Mouse (Mus musculus): ENCODE measurements at regions not wholly inside any gene's neighbourhood (a gene's known extent, or its start where the extent isn't known, plus 50 kb on each side); places are given as distances from the start of the nearest gene placed in this dataset.

DNA sequence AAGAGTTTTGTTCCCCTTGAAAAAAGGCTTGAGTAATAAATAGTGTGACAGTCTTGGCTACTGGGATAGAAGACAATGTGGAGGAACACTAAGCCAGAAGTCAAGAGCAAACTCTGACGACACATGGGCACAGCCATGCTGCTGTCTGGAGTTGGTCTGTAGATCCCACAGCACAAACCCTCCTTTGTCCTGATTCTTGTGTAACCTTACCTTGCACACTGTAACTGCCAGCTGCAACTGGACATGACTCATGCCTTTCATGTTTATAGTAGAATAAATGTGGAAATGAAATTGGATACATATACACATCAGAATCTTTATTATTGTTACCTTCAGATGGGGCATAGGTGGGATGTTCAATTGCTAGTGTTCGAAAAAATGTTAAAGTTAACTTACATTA lies 195.3 kb upstream of the Kbtbd8 start:
- Histone ChIP-seq H3K79me2 (ENCODE audit: control insufficient read depth, insufficient read depth, low read length, poor library complexity) (no peaks in the 10 kb centered on the region; the same call in 1 of the 2 replicates), H3K9me3 (replicated peaks; ENCODE audit: insufficient read depth, low read length) (no peaks in the 10 kb centered on the region), H3K4me3 (ENCODE audit: control insufficient read depth in 1 of 2, insufficient read depth in 1 of 2, low read depth in 2 of 2, low read length in 2 of 2) (no peak overlapping the region), H3K27ac (ENCODE audit: control insufficient read depth, low read depth, low read length) (no peak overlapping the region), H3K4me1 (ENCODE audit: control insufficient read depth in 1 of 2, insufficient read depth in 2 of 2, low read length in 2 of 2) (peaks cover 6 to 52% of the 10 kb centered on the region in 2 experiments), H3K36me3 (ENCODE audit: control insufficient read depth in 1 of 2, insufficient read depth in 2 of 2, low read length in 2 of 2) (peaks cover 0 to 57% of the 10 kb centered on the region in 2 experiments; a peak in 2 of 4 replicates), H3K9ac (ENCODE audit: control insufficient read depth, low read depth, low read length, poor library complexity, severe bottlenecking) (no peak overlapping the region), H3K27me3 (ENCODE audit: control insufficient read depth in 1 of 2, insufficient read depth in 2 of 2, low read length in 2 of 2) (no peaks in the 10 kb centered on the region)
- TF ChIP-seq POLR2A (IDR thresholded peaks at IDR 0.05; ENCODE audit: control insufficient read depth in 1 of 2, insufficient read depth in 1 of 2, low read depth in 1 of 2, low read length in 2 of 2, poor library complexity in 1 of 2) (no peak), MAZ (IDR thresholded peaks at IDR 0.05; ENCODE audit: low read depth, low read length) (no peak), ZC3H11A (IDR thresholded peaks at IDR 0.05; ENCODE audit: low read depth, low read length) (no peak), TBP (IDR thresholded peaks at IDR 0.05; ENCODE audit: low read depth, low read length) (no peak), POLR2AphosphoS5 (IDR thresholded peaks at IDR 0.05; ENCODE audit: borderline replicate concordance, low read depth, low read length) (no peak), MXI1 (IDR thresholded peaks at IDR 0.05; ENCODE audit: low read depth, low read length) (no peak), GATA1 (IDR thresholded peaks at IDR 0.05; ENCODE audit: low read depth, low read length) (no peak), ZMIZ1 (IDR thresholded peaks at IDR 0.05; ENCODE audit: low read depth, low read length) (no peak), CHD2 (IDR thresholded peaks at IDR 0.05; ENCODE audit: low read length) (no peak), MAX (IDR thresholded peaks at IDR 0.05; ENCODE audit: low read length) (no peak), MAFK (IDR thresholded peaks at IDR 0.05; ENCODE audit: borderline replicate concordance, low read depth, low read length) (no peak), MYC (IDR thresholded peaks at IDR 0.05; ENCODE audit: low read depth, low read length) (no peak), RAD21 (IDR thresholded peaks at IDR 0.05; ENCODE audit: low read depth, low read length) (no peak), RCOR1 (IDR thresholded peaks at IDR 0.05; ENCODE audit: low read depth, low read length) (no peak)
- DNase-seq (ENCODE audit: low read depth, low spot score) = no peak

DNA sequence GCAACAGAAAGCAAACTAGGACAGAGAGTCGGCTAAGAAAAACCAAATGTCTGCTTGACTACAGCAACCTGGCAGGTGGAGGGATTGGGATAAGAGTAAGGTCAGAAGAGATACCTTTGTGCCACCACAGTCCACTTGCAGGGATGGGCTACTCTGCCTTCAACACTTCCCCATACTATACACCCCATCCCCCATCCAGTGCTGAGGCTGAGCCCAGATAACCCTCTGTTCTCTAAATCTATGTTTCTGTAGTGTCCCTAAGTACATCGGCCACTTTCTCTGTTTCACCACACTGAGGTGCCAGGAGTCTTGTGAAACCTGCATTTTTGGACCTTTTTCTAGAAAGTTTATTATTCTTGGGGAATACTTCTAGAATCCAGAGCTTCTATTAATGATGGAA lies 196.3 kb upstream of the Kbtbd8 start:
- peaks cover 10 to 56% of the 10 kb centered on the region in 2 experiments for H3K4me1 ChIP-seq (ENCODE audit: control insufficient read depth in 1 of 2, insufficient read depth in 2 of 2, low read length in 2 of 2)
- no peak for TF ChIP-seq TAL1 (IDR thresholded peaks at IDR 0.05; ENCODE audit: low read length)
- no peak for TF ChIP-seq E2F4 (IDR thresholded peaks at IDR 0.05; ENCODE audit: borderline replicate concordance, low read depth, low read length)
- TF ChIP-seq KAT2A (conservative IDR thresholded peaks at IDR 0.05; ENCODE audit: low read depth, low read length) = no peak
- 0 out of 2 replicates have a peak, but pooled peaks have one; percentile 12 for TF ChIP-seq GATA1 (IDR thresholded peaks at IDR 0.05; ENCODE audit: low read depth, low read length)
- TF ChIP-seq NRF1 (IDR thresholded peaks at IDR 0.05; ENCODE audit: insufficient read depth, low read depth, low read length, poor library complexity, severe bottlenecking) = no peak
- no peak for TF ChIP-seq MAX (IDR thresholded peaks at IDR 0.05; ENCODE audit: low read length)
- TF ChIP-seq NELFE (IDR thresholded peaks at IDR 0.05; ENCODE audit: low read depth, low read length) = no peak
- TF ChIP-seq ZKSCAN1 (IDR thresholded peaks at IDR 0.05; ENCODE audit: low read depth, low read length) = no peak
- TF ChIP-seq USF1 (IDR thresholded peaks at IDR 0.05; ENCODE audit: low read depth, low read length) = no peak
- no peak for TF ChIP-seq UBTF (IDR thresholded peaks at IDR 0.05; ENCODE audit: borderline replicate concordance, insufficient read depth, low read depth, low read length)
- TF ChIP-seq RAD21 (IDR thresholded peaks at IDR 0.05; ENCODE audit: low read depth, low read length) = no peak
- peak in 1 of 2 experiments; percentile 22; a peak in 1 of 4 replicates for TF ChIP-seq EP300 (IDR thresholded peaks at IDR 0.05; ENCODE audit: low read depth in 1 of 2, low read length in 2 of 2)
- TF ChIP-seq TCF12 (IDR thresholded peaks at IDR 0.05; ENCODE audit: low read depth, low read length) = no peak
- H3K9me3 ChIP-seq (replicated peaks; ENCODE audit: insufficient read depth, low read length) = no peaks in the 10 kb centered on the region
- H3K4me3 ChIP-seq (ENCODE audit: control insufficient read depth in 1 of 2, insufficient read depth in 1 of 2, low read depth in 2 of 2, low read length in 2 of 2) = no peak overlapping the region
- peak; percentile 45 for DNase-seq (ENCODE audit: low read depth, low spot score)
- peaks cover 0 to 60% of the 10 kb centered on the region in 2 experiments; a peak in 2 of 4 replicates for H3K36me3 ChIP-seq (ENCODE audit: control insufficient read depth in 1 of 2, insufficient read depth in 2 of 2, low read length in 2 of 2)
- no peak overlapping the region for H3K27ac ChIP-seq (ENCODE audit: control insufficient read depth, low read depth, low read length)
- H3K9ac ChIP-seq (ENCODE audit: control insufficient read depth, low read depth, low read length, poor library complexity, severe bottlenecking) = no peak overlapping the region
- H3K79me2 ChIP-seq (ENCODE audit: control insufficient read depth, insufficient read depth, low read length, poor library complexity) = no peaks in the 10 kb centered on the region; the same call in 1 of the 2 replicates
- H3K27me3 ChIP-seq (ENCODE audit: control insufficient read depth in 1 of 2, insufficient read depth in 2 of 2, low read length in 2 of 2) = no peaks in the 10 kb centered on the region
